Mouse (Mus musculus) heart, adult 18-20 months (tissue): ENCODE results near the gene Smim22. TPM values are rescaled to one million over a fixed set of nuclear protein-coding genes. Genes with fewer than 3 reads are reported as not detected.

Source experiments
- DNase-seq, 2 experiments: peaks; one replicate each; pipeline ENCODE4 v3.0.0; 2021 to 2022; ENCODE audit warnings: mixed read lengths in 1 of 2
- total RNA-seq, 2 experiments: library from RNA; stranded (reverse); gene quantifications; 2 replicates each; pipeline ENCODE4 v1.2.3; 2021

The Smim22 gene
- total RNA-seq, 2 experiments from 2014 or later: not detected

- DNase-seq: no peak
These were observed 988 bp downstream of the Smim22 start for GRCm38 (mm10) chr16:5008076-5008475.

- peak in 1 of 2 experiments; percentile 47 for DNase-seq
These were observed 3.4 kb downstream of the Smim22 start for GRCm38 (mm10) chr16:5010371-5010935.

GRCm38 (mm10) chr16:5011285-5011684 lies 4.2 kb downstream of the Smim22 start:
- no peak for DNase-seq

GRCm38 (mm10) chr16:5012036-5013005 lies 5.2 kb downstream of the Smim22 start:
- no peak for DNase-seq

- peak; percentile 98 to 99 for DNase-seq
These were observed 6.2 kb downstream of the Smim22 start, which contains the start of gene Rogdi for GRCm38 (mm10) chr16:5013054-5013838. Rogdi (minus strand) TSS chr16:5013553.

GRCm38 (mm10) chr16:5014578-5014977 lies 7.5 kb downstream of the Smim22 start:
- DNase-seq: no peak

GRCm38 (mm10) chr16:5024021-5024420 lies 16.9 kb downstream of the Smim22 start:
- no peak for DNase-seq

- DNase-seq: no peak
These were observed 22.8 kb downstream of the Smim22 start for GRCm38 (mm10) chr16:5029847-5030246.

GRCm38 (mm10) chr16:5035591-5035990 lies 28.5 kb downstream of the Smim22 start:
- DNase-seq: no peak

- peak; percentile 66 to 72 for DNase-seq
These were observed 29.7 kb downstream of the Smim22 start for GRCm38 (mm10) chr16:5036649-5037234.

- no peak for DNase-seq
These were observed 38.2 kb downstream of the Smim22 start for GRCm38 (mm10) chr16:5045322-5045721.

GRCm38 (mm10) chr16:5049182-5049773 lies 42.2 kb downstream of the Smim22 start:
- no peak for DNase-seq

- peak; percentile 98 to 100 for DNase-seq
These were observed 42.7 kb downstream of the Smim22 start, which contains the start of the genes Glyr1 and Ubn1 for GRCm38 (mm10) chr16:5049774-5050234. Glyr1 (minus strand) TSS chr16:5049863. Ubn1 (plus strand) TSS chr16:5050057.

GRCm38 (mm10) chr16:5050251-5051110 lies 43.4 kb downstream of the Smim22 start:
- DNase-seq: peak; percentile 49 to 91

Other genes with a start within 250 kb of the Smim22 start
- gene Cdip1, start 217.0 kb upstream of the Smim22 start, total RNA-seq: 10 to 100 TPM; 60.1 to 68.1 TPM
- under 1 TPM in 1 of 2 experiments, not detected in 1; 0.51 TPM for gene 4930562C15Rik, start 171.9 kb upstream of the Smim22 start, total RNA-seq
- 10 to 100 TPM; 14.3 to 19.7 TPM for gene Ubald1, start 127.0 kb upstream of the Smim22 start, total RNA-seq
- 100 to 1,000 TPM; 165 to 167 TPM for gene Mgrn1, start 121.0 kb upstream of the Smim22 start, total RNA-seq
- gene Nudt16l1, start 68.5 kb upstream of the Smim22 start, total RNA-seq: 10 to 100 TPM; 19.1 to 20.4 TPM
- 10 to 100 TPM; 11.3 to 14.7 TPM for gene Anks3, start 43.1 kb upstream of the Smim22 start, total RNA-seq
- not detected for gene Sept12, start 9.4 kb upstream of the Smim22 start, total RNA-seq
- gene Rogdi, start 6.3 kb downstream of the Smim22 start, total RNA-seq: 10 to 100 TPM; 14.0 to 18.8 TPM
- gene Glyr1, start 42.6 kb downstream of the Smim22 start, total RNA-seq: 10 to 100 TPM; 40.6 to 43.3 TPM
- 10 to 100 TPM; 21.3 to 23.2 TPM for gene Ubn1, start 42.8 kb downstream of the Smim22 start, total RNA-seq
- gene Ppl, start 125.1 kb downstream of the Smim22 start, total RNA-seq: 1 to 10 TPM; 4.9 to 6.8 TPM
- under 1 TPM; 0.55 to 0.72 TPM for gene Sec14l5, start 139.8 kb downstream of the Smim22 start, total RNA-seq
- 10 to 100 TPM; 12.0 to 14.5 TPM for gene Nagpa, start 196.7 kb downstream of the Smim22 start, total RNA-seq
- 10 to 100 TPM; 14.3 to 19.3 TPM for gene AU021092, start 215.0 kb downstream of the Smim22 start, total RNA-seq
- 10 to 100 TPM; 12.8 to 13.3 TPM for gene Alg1, start 226.3 kb downstream of the Smim22 start, total RNA-seq
- gene Eef2kmt, start 248.7 kb downstream of the Smim22 start, total RNA-seq: 1 to 10 TPM; 8.7 to 9.8 TPM